Mouse (Mus musculus) MEL (cell line): ENCODE measurements at regions not wholly inside any gene's neighbourhood (a gene's known extent, or its start where the extent isn't known, plus 50 kb on each side); places are given as distances from the start of the nearest gene placed in this dataset.

ENCODE experiments used
- DNase-seq: peaks from one replicate; pipeline ENCODE4 v3.0.0; 2011; ENCODE audit warnings: low read depth, low spot score
- H3K27ac ChIP-seq: 2 replicates; pipeline ENCODE4 v1.5.1; 2012; ENCODE audit warnings: low read depth, mild to moderate bottlenecking, control low read depth, low read length, moderate library complexity; ENCODE audit not compliant: control insufficient read depth
- H3K27me3 ChIP-seq, 2 experiments: fragments of 150-350 bp in 1 of 2; sonication (generic) in 1 of 2; 2 replicates each; pipeline ENCODE4 v1.6.1; 2012; ENCODE audit warnings: low read length in 2 of 2, mild to moderate bottlenecking in 2 of 2, improper control_type of control experiment in 1 of 2, moderate library complexity in 1 of 2; ENCODE audit not compliant: insufficient read depth in 2 of 2, control insufficient read depth in 1 of 2
- H3K36me3 ChIP-seq, 2 experiments: 2 replicates each; pipeline ENCODE4 v1.6.1; 2012 to 2014; ENCODE audit warnings: low read length in 2 of 2, improper control_type of control experiment in 1 of 2, inconsistent platforms in 1 of 2, mild to moderate bottlenecking in 1 of 2; ENCODE audit not compliant: insufficient read depth in 2 of 2, control insufficient read depth in 1 of 2
- H3K4me1 ChIP-seq, 2 experiments: fragments of 150-350 bp in 1 of 2; sonication (generic) in 1 of 2; 2 replicates each; pipeline ENCODE4 v1.6.1; 2012; ENCODE audit warnings: low read length in 2 of 2, improper control_type of control experiment in 1 of 2, mild to moderate bottlenecking in 1 of 2; ENCODE audit not compliant: insufficient read depth in 2 of 2, control insufficient read depth in 1 of 2
- H3K4me3 ChIP-seq, 2 experiments: fragments of 150-350 bp in 1 of 2; sonication (generic) in 1 of 2; 2 replicates each; pipeline ENCODE4 v1.5.1; 2012; ENCODE audit warnings: low read depth in 2 of 2, low read length in 2 of 2, mild to moderate bottlenecking in 2 of 2, moderate library complexity in 2 of 2, control low read depth in 1 of 2, improper control_type of control experiment in 1 of 2; ENCODE audit not compliant: control insufficient read depth in 1 of 2, insufficient read depth in 1 of 2
- H3K79me2 ChIP-seq: 2 replicates; pipeline ENCODE4 v1.6.1; 2012; ENCODE audit warnings: mild to moderate bottlenecking, low read length, moderate library complexity; ENCODE audit not compliant: control insufficient read depth, poor library complexity, insufficient read depth
- H3K9ac ChIP-seq: 2 replicates; pipeline ENCODE4 v1.6.1; 2012; ENCODE audit warnings: low read depth, mild to moderate bottlenecking, control low read depth, low read length, moderate library complexity; ENCODE audit not compliant: control insufficient read depth, poor library complexity, severe bottlenecking
- H3K9me3 ChIP-seq: fragments of 150-350 bp; sonication (generic); replicated peaks from 2 replicates; pipeline ENCODE4 v1.6.1; 2012; ENCODE audit warnings: mild to moderate bottlenecking, low read length, improper control_type of control experiment, moderate library complexity; ENCODE audit not compliant: insufficient read depth
- BHLHE40 ChIP-seq: IDR thresholded peaks from 2 replicates; pipeline ENCODE4 v1.6.1; 2012; ENCODE audit warnings: low read depth, mild to moderate bottlenecking, inconsistent platforms, low read length, improper control_type of control experiment, borderline replicate concordance
- CHD1 ChIP-seq: IDR thresholded peaks from 2 replicates; pipeline ENCODE4 v1.6.1; 2012; ENCODE audit warnings: low read depth, mild to moderate bottlenecking, inconsistent platforms, low read length, improper control_type of control experiment
- CHD2 ChIP-seq: IDR thresholded peaks from 2 replicates; pipeline ENCODE4 v1.6.1; 2011; ENCODE audit warnings: low read length, improper control_type of control experiment
- EP300 ChIP-seq, 2 experiments: IDR thresholded peaks; 2 replicates each; pipeline ENCODE4 v1.6.1; 2011; ENCODE audit warnings: improper control_type of control experiment in 2 of 2, low read length in 2 of 2, low read depth in 1 of 2, mild to moderate bottlenecking in 1 of 2
- GABPA ChIP-seq: IDR thresholded peaks from 2 replicates; pipeline ENCODE4 v1.6.1; 2012; ENCODE audit warnings: low read depth, mild to moderate bottlenecking, inconsistent platforms, low read length, improper control_type of control experiment, moderate library complexity
- HCFC1 ChIP-seq: IDR thresholded peaks from 2 replicates; pipeline ENCODE4 v1.6.1; 2012; ENCODE audit warnings: low read depth, mild to moderate bottlenecking, inconsistent platforms, low read length, improper control_type of control experiment, moderate library complexity
- KAT2A ChIP-seq: conservative IDR thresholded peaks from 2 replicates; pipeline ENCODE4 v1.6.1; 2012; ENCODE audit warnings: low read depth, low read length, improper control_type of control experiment, inconsistent platforms
- MYC ChIP-seq: IDR thresholded peaks from 2 replicates; pipeline ENCODE4 v1.6.1; 2011; ENCODE audit warnings: low read depth, mild to moderate bottlenecking, low read length, improper control_type of control experiment, moderate library complexity
- NELFE ChIP-seq: IDR thresholded peaks from 2 replicates; pipeline ENCODE4 v1.6.1; 2011; ENCODE audit warnings: low read depth, low read length, improper control_type of control experiment
- POLR2AphosphoS2 ChIP-seq: IDR thresholded peaks from 2 replicates; pipeline ENCODE4 v1.6.1; 2011; ENCODE audit warnings: low read length, improper control_type of control experiment
- RAD21 ChIP-seq: IDR thresholded peaks from 2 replicates; pipeline ENCODE4 v1.6.1; 2011; ENCODE audit warnings: mild to moderate bottlenecking, low read depth, low read length, improper control_type of control experiment
- SIN3A ChIP-seq: IDR thresholded peaks from 2 replicates; pipeline ENCODE4 v1.6.1; 2012; ENCODE audit warnings: low read length, improper control_type of control experiment, inconsistent platforms
- SMC3 ChIP-seq: IDR thresholded peaks from 2 replicates; pipeline ENCODE4 v1.6.1; 2011; ENCODE audit warnings: low read depth, low read length, improper control_type of control experiment
- TAL1 ChIP-seq: IDR thresholded peaks from 2 replicates; pipeline ENCODE4 v1.6.1; 2012; ENCODE audit warnings: mild to moderate bottlenecking, inconsistent platforms, low read length, moderate library complexity, mixed read lengths
- TCF12 ChIP-seq: IDR thresholded peaks from 2 replicates; pipeline ENCODE4 v1.6.1; 2014; ENCODE audit warnings: low read depth, mild to moderate bottlenecking, inconsistent platforms, low read length, improper control_type of control experiment, moderate library complexity

DNA sequence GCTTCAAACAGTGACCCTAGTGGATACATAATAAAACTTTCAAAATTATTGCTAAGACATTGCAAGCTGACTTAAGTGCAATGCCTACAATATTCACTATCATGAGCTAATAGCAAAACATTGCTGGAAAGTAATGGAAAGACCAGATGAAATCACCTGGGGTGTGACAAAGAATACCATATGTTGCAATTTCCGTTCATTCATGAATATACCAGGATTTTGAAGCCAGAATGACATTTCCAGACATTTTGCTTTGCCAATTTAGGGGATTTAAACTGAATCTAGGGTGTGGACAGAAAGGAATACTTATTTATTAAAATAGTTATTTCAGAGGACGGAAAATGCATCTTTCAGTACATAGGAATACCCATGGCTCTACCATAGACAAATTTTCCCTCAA lies 2244.5 kb upstream of the Gm12353 start:
- Histone ChIP-seq H3K27me3 (no peaks in the 10 kb centered on the region), H3K9ac (no peak overlapping the region), H3K79me2 (no peaks in the 10 kb centered on the region), H3K27ac (no peak overlapping the region), H3K4me3 (no peak overlapping the region), H3K4me1 (no peaks in the 10 kb centered on the region), H3K36me3 (no peaks in the 10 kb centered on the region), H3K9me3 (no peaks in the 10 kb centered on the region)
- no peak for DNase-seq
- no peak for TF ChIP-seq EP300 (IDR thresholded peaks at IDR 0.05; ENCODE audit: low read depth in 1 of 2, low read length in 2 of 2)
- no peak for TF ChIP-seq CHD2
- no peak for TF ChIP-seq RAD21
- no peak for TF ChIP-seq HCFC1
- no peak for TF ChIP-seq NELFE
- no peak for TF ChIP-seq TAL1
- TF ChIP-seq GABPA = no peak
- no peak for TF ChIP-seq SMC3
- TF ChIP-seq CHD1 = no peak
- TF ChIP-seq KAT2A = no peak
- no peak for TF ChIP-seq POLR2AphosphoS2
- no peak for TF ChIP-seq SIN3A
- no peak for TF ChIP-seq BHLHE40
- TF ChIP-seq TCF12 = no peak
- no peak for TF ChIP-seq MYC
